Mouse (Mus musculus) heart, adult 2 months (tissue): ENCODE data around the gene Gm49337. TPM values are rescaled to one million over a fixed set of nuclear protein-coding genes. Genes with fewer than 3 reads are reported as not detected.

Experiments used
- DNase-seq, 2 experiments: peaks; one replicate each; pipeline ENCODE4 v3.0.0; 2021
- H3K27ac ChIP-seq: fragments of 200-600 bp; 2 replicates; pipeline ENCODE4 v1.8.1; 2022
- H3K27me3 ChIP-seq: fragments of 200-500 bp; 2 replicates; pipeline ENCODE4 v1.6.1; 2012; ENCODE audit warnings: mild to moderate bottlenecking, low read length, inconsistent platforms, mixed read lengths; ENCODE audit not compliant: control insufficient read depth, insufficient read depth
- H3K36me3 ChIP-seq: fragments of 200-500 bp; 2 replicates; pipeline ENCODE4 v1.6.1; 2012; ENCODE audit warnings: low read length, inconsistent platforms; ENCODE audit not compliant: control insufficient read depth, insufficient read depth
- H3K4me1 ChIP-seq: fragments of 200-500 bp; 2 replicates; pipeline ENCODE4 v1.6.1; 2011; ENCODE audit warnings: low read length; ENCODE audit not compliant: control insufficient read depth, insufficient read depth
- H3K4me3 ChIP-seq: fragments of 200-600 bp; 2 replicates; pipeline ENCODE4 v1.8.1; 2022
- H3K79me2 ChIP-seq: fragments of 200-500 bp; replicated peaks from 2 replicates; pipeline ENCODE4 v1.6.1; 2012; ENCODE audit warnings: mild to moderate bottlenecking, inconsistent platforms, low read length, moderate library complexity, mixed read lengths; ENCODE audit not compliant: control insufficient read depth, insufficient read depth
- H3K9ac ChIP-seq: fragments of 200-500 bp; 2 replicates; pipeline ENCODE4 v1.6.1; 2012; ENCODE audit warnings: low read depth, mild to moderate bottlenecking, control low read depth, inconsistent platforms, low read length, mixed read lengths
- CTCF ChIP-seq: fragments of 200-600 bp; IDR thresholded peaks from 2 replicates; pipeline ENCODE4 v1.8.1; 2022; ENCODE audit warnings: antibody characterized with exemption, mild to moderate bottlenecking, moderate library complexity
- EP300 ChIP-seq: fragments of 200-500 bp; IDR thresholded peaks from 2 replicates; pipeline ENCODE4 v1.6.1; 2011; ENCODE audit warnings: low read depth, low read length, control low read depth; ENCODE audit not compliant: insufficient read depth
- POLR2A ChIP-seq: fragments of 200-500 bp; IDR thresholded peaks from 2 replicates; pipeline ENCODE4 v1.6.1; 2011; ENCODE audit warnings: mild to moderate bottlenecking, low read depth, low read length, control low read depth; ENCODE audit not compliant: insufficient read depth
- WGBS: fragments of 180-500 bp; shearing (Covaris S2); methylation state at CpG from one replicate; pipeline ENCODE4 v1.1.7; 2018; 5-methylcytosine and 5-hydroxymethylcytosine counted together
- intact Hi-C: fragments of 180-260 bp; cut with DNase I; formaldehyde crosslinking; loops from one replicate; pipeline ENCODE4 v1.15.1; 2025
- polyA plus RNA-seq: library from polyadenylated mRNA; depleted of rRNA; stranded (reverse); fragments of >200 nt; gene quantifications from 2 replicates; pipeline ENCODE4 v1.2.3, GENCODE M21; 2012
- total RNA-seq, 2 experiments: library from RNA; stranded (reverse); gene quantifications; 2 replicates each; pipeline ENCODE4 v1.2.3; 2021

The Gm49337 gene
- total and polyA plus RNA-seq, 3 experiments: 0.16 to 0.37 TPM; not detected in 1

GRCm38 (mm10) chr4:116165708-116166407 is 7.3 kb upstream of the Gm49337 start:
- Histone ChIP-seq H3K27ac (no peak overlapping the region), H3K79me2 (no peaks in the 10 kb centered on the region), H3K4me1 (peaks cover 9% of the 10 kb centered on the region), H3K27me3 (no peaks in the 10 kb centered on the region), H3K4me3 (no peak overlapping the region), H3K36me3 (no peaks in the 10 kb centered on the region), H3K9ac (no peak overlapping the region)
- 76% methylated on average over 8 of the region's 8 CpGs for WGBS
- no peak for DNase-seq
- intact Hi-C loops: no loop called here
- TF ChIP-seq EP300: no peak
- TF ChIP-seq POLR2A: no peak
- no peak for TF ChIP-seq CTCF

GRCm38 (mm10) chr4:116167404-116167803 is 5.8 kb upstream of the Gm49337 start, which contains the start of gene Tspan1:
Gene Tspan1 (minus strand): TSS chr4:116167601.
- H3K27ac ChIP-seq: no peak within 1 kb of the TSS
- H3K9ac ChIP-seq: no peak within 1 kb of the TSS
- H3K4me1 ChIP-seq: peaks cover 6% of the 10 kb centered on the region
- DNase-seq: no peak
- intact Hi-C loops: no loop called here
- no peak within 1 kb of the TSS for H3K4me3 ChIP-seq
- H3K79me2 ChIP-seq: no peaks in the 10 kb centered on the region
- TF ChIP-seq CTCF (peak; percentile 35), POLR2A (no peak)
- 33% methylated on average over 7 of the region's 7 CpGs for WGBS
- no peaks in the 10 kb centered on the region for H3K36me3 ChIP-seq
- no peaks in the 10 kb centered on the region for H3K27me3 ChIP-seq

GRCm38 (mm10) chr4:116168617-116169352 is 4.4 kb upstream of the Gm49337 start:
- 71% methylated on average over 7 of the region's 8 CpGs for WGBS

GRCm38 (mm10) chr4:116169353-116169672 is 3.9 kb upstream of the Gm49337 start:
- no peaks in the 10 kb centered on the region for H3K27me3 ChIP-seq
- TF ChIP-seq POLR2A (no peak), EP300 (no peak), CTCF (no peak)
- H3K4me3 ChIP-seq: no peak overlapping the region
- no peaks in the 10 kb centered on the region for H3K36me3 ChIP-seq
- peaks cover 2% of the 10 kb centered on the region for H3K4me1 ChIP-seq
- no peak overlapping the region for H3K9ac ChIP-seq
- no peaks in the 10 kb centered on the region for H3K79me2 ChIP-seq
- no peak overlapping the region for H3K27ac ChIP-seq
- intact Hi-C loops: loop anchor here (1.0 to 2.0 kb wide), 2 partner anchors 75 to 113 kb away; no protein-coding TSS in a partner anchor
- 65% methylated on average over 3 of the region's 3 CpGs for WGBS
- no peak for DNase-seq

More at GRCm38 (mm10) chr4:116168617-116169352, 4.4 kb upstream of the Gm49337 start:
- intact Hi-C loops: loop anchor here (1.0 to 2.0 kb wide), 2 partner anchors 76 to 114 kb away; no protein-coding TSS in a partner anchor
- TF ChIP-seq EP300 (peak; percentile 64; the same call in 1 of the 2 replicates), CTCF (peak; percentile 78), POLR2A (no peak)
- no peaks in the 10 kb centered on the region for H3K79me2 ChIP-seq
- no peak overlapping the region for H3K4me3 ChIP-seq
- H3K27ac ChIP-seq: no peak overlapping the region
- peaks cover 2% of the 10 kb centered on the region for H3K4me1 ChIP-seq
- H3K9ac ChIP-seq: no peak overlapping the region
- H3K36me3 ChIP-seq: no peaks in the 10 kb centered on the region
- no peaks in the 10 kb centered on the region for H3K27me3 ChIP-seq
- DNase-seq: peak; percentile 71 to 81

GRCm38 (mm10) chr4:116173752-116174151 is 568 bp downstream of the Gm49337 start:
- Histone ChIP-seq H3K79me2 (no peaks in the 10 kb centered on the region), H3K27ac (no peak overlapping the region), H3K4me1 (peaks cover 20% of the 10 kb centered on the region), H3K9ac (no peak overlapping the region), H3K4me3 (no peak overlapping the region), H3K27me3 (no peaks in the 10 kb centered on the region), H3K36me3 (no peaks in the 10 kb centered on the region)
- no peak for TF ChIP-seq CTCF
- TF ChIP-seq POLR2A: no peak
- no peak for TF ChIP-seq EP300
- DNase-seq: no peak
- intact Hi-C loops: no loop called here
- WGBS: 96% methylated on average over 4 of the region's 4 CpGs
